Mouse (Mus musculus) hindbrain, embryonic 14.5 days (tissue): ENCODE measurements around the gene Gm21834. TPM values are rescaled to one million over a fixed set of nuclear protein-coding genes. Genes with fewer than 3 reads are reported as not detected.

ENCODE experiments used
- polyA plus RNA-seq: library from polyadenylated mRNA; unstranded; fragments of >200 nt; fragmentation: Nextera tagmentation; extraction: Ambion mirVana; gene quantifications from 2 replicates; pipeline ENCODE4 v1.2.1, GENCODE M21; 2014

Gene Gm21834
- polyA plus RNA-seq, 1 experiment from 2014 or later, result not detected

Other genes starting within 250 kb of the Gm21834 start
- gene Vmn2r120, start 196.7 kb downstream of the Gm21834 start, polyA plus RNA-seq, result not detected in 2 replicates
- 2.0 TPM in 2 replicates for gene Cntnap5c, start 27.4 kb upstream of the Gm21834 start, polyA plus RNA-seq